Mouse (Mus musculus): ENCODE results near the gene Gucd1.
"Not testable (repeated sequence)": the region's sequence is repeated elsewhere in the genome, so short reads cannot be mapped to it uniquely, and the experiment has no call there.

The Gucd1 gene

GRCm38 (mm10) chr10:75517758-75518143, at the start of gene Gucd1:
Gene Gucd1 (minus strand): TSS chr10:75517972.
- peak; percentile 93 to 96 for DNase-seq (ENCODE audit: low spot score in 2 of 2)

DNA sequence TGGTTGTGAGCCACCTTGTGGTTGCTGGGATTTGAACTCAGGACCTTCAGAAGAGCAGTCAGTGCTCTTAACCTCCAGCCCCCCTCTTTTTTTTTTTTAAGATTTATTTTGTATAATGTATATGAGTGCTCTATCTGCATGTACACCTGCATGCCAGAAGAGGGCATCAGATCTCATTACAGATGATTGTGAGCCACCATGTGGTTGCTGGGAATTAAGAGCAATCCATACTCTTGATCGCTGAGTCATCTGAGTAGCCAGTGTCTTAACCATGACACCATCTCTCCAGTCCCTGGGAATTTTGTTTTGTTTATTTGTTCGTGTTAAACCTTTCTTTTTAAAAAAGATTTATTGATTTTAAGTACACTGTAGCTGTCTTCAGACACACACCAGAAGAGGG, 49.0 kb upstream of the Gucd1 start:
- DNase-seq (ENCODE audit: low spot score in 2 of 2), result not testable (repeated sequence)

DNA sequence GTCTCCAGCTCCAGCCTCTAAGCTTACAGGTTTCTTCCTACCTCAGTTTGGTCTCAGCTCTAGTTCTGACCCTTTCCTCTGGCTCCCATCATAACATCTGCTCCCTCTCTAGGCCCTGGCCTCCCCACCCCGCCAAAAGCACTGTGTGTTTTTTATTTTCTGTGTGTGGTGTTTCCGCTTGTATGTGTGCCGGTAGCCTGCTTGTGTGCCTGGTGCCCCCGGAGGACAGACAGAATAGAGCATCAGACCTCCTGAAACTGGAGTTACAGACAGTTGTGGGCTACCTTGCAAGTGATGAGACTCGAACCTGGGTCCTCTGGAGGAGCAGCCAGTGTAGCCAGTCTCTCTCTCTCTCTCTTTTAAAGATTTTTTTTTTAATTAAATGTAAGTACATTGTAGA, 48.5 kb upstream of the Gucd1 start:
- no peak for DNase-seq (ENCODE audit: low spot score in 2 of 2)

DNA sequence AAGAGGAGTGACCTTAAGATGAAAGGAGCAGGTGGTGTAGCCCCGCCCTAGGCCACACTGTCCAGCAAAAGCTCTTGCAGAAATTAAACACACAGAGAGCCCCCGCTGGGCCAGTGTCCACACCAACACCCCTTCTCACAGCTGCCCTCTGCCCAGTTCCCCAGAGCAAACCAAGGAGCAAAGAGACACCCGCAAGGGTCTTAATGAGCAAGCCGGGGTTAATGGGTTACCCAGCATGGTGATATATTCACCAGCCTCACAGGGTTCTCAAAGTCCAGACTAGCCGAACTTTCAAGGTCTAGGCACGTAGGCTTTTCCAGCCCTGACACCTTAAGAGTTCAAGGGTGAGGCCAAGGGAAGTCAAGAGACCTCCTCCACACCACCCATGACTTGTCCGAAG, 48.1 kb upstream of the Gucd1 start:
- DNase-seq (ENCODE audit: low spot score in 2 of 2), result no peak

GRCm38 (mm10) chr10:75565436-75565835, 47.7 kb upstream of the Gucd1 start:
- no peak for DNase-seq (ENCODE audit: low spot score in 2 of 2)

DNA sequence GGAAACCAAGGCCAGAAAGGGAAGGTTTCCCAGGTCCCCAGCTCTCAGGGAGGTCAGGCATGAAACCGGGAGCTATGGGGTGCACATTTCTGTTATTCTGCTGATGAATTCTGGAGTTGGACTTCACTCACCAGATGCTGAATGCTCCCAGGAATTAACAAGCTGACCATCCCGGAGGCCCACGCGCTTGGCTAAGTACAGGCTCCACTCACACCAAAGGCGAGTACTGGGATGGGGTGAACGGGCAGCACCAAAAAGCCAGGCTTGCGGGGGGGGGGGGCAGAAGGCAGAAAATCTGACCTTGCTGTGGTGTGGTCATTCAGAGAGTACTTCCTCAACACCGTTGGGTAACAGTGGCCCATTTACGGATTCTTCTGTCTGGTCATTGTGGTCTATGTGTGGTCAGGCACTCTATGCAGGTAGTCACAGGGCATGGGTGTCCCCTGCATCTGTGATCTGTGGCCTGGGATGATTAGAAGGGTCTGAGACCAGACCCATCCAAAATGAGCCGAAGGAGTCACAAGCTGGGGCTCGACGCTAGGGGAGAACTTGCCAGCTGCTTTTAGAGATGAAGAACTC, 47.0 kb upstream of the Gucd1 start:
- DNase-seq (ENCODE audit: low spot score in 2 of 2), result no peak

- DNase-seq (ENCODE audit: low spot score in 2 of 2), result no peak
Measured at GRCm38 (mm10) chr10:75562596-75562995, 44.8 kb upstream of the Gucd1 start.

DNA sequence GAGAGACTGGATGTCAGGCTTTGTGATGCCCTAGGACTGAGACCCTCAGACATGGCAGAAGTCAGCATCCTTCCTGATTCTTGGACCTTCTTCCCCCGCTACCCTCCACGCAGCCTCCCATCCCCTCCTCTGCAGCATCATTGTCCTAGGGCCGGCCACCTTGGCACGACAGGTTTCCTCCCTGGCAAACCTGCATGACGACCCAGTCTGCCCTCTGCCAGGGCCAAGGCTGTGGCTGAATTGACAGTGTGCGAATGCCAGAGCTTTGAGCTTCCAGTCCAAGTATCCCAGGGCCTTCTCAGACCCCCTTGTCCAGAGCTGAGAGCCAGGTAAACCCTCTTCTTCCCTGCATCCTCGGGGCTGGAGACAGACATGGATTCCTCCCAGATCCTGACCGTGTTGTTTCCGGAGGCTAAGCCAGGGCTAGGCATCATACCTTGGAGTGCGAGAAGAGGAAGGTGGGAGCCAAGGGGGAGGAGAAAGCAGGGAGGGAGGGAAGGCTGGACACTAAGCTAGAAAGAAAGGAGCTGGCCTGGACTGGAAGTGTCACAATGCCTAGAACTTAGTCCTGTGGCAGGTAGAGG, 43.4 kb upstream of the Gucd1 start, which contains the start of gene Ggt1:
Gene Ggt1 (plus strand): TSS at position 534 of the 584 bp plus-strand sequence.
- no peak for DNase-seq (ENCODE audit: low spot score in 2 of 2)

GRCm38 (mm10) chr10:75560549-75560899, 42.8 kb upstream of the Gucd1 start:
- no peak for DNase-seq (ENCODE audit: low spot score in 2 of 2)

DNA sequence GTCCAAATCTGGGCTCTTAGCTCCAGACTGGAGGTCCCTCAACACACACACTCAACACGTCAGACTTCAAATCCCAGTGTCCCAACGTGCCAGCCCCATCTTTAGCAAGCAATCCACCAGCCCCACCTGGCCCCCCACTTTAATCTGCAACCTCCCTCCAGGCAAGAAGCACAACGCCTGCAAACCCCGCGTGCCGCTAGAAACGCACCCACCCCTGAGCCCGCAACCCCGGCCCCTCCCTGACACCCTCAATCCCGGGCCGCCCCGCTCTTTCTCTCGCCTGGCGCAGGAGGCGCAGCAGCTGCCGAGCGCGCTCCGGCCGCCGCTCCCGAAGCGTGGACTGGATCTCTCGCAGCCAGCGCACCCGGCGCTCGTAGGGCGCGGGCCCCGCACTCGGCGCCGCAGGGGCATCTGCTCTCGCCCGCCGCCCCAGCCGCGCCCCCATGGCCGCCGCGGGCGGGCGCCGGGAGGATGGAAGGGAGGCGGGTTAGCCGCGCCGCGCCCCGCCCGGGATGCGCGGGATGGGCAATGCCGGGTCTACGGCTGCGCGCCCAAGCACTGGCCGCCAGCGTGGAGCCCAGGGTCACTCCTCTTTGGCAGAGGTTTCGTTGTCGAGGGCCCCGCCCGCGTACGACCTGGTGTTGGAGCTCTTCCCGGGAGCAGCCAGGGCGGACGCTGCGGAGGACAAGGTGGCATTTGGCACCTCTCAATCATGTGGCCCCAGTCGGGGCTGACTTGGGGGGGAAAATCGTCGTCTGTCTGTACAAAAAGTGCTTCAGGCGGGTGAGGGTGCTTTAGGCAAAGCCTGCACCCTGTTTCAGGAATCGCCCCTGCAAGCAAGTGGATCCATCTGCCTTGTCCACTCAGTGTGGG, 42.1 kb upstream of the Gucd1 start, which contains the start of gene Lrrc75b:
Gene Lrrc75b (minus strand): TSS at position 655 of the 873 bp plus-strand sequence.
- peak in 1 of 2 experiments; percentile 36 for DNase-seq (ENCODE audit: low spot score in 2 of 2)

GRCm38 (mm10) chr10:75559041-75559675, 41.4 kb upstream of the Gucd1 start:
- DNase-seq (ENCODE audit: low spot score in 2 of 2), result no peak

DNA sequence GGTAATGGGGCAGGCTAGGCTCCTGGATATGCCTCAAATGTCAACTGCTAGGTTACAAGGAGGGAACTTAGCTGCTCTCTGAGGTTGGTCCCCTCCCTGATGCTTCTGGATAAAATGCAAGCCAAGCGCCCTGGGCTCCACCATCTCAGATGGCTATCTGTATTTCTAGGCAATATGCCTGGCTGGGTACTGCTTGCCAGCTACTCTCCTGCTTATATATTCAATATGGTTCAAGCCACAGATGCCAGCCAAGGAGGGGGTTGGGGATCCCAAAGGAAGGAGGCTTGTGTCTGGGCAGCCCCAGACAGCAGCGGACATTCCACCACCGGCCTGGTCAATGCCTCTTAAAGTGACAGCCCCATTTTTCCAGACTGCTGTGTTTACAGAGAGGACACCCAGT, 40.7 kb upstream of the Gucd1 start:
- DNase-seq (ENCODE audit: low spot score in 2 of 2), result peak; percentile 17 to 20

GRCm38 (mm10) chr10:75556026-75556425, 38.3 kb upstream of the Gucd1 start:
- peak; percentile 74 to 75 for DNase-seq (ENCODE audit: low spot score in 2 of 2)

- DNase-seq (ENCODE audit: low spot score in 2 of 2), result no peak
Measured at GRCm38 (mm10) chr10:75555557-75555956, 37.8 kb upstream of the Gucd1 start.

DNA sequence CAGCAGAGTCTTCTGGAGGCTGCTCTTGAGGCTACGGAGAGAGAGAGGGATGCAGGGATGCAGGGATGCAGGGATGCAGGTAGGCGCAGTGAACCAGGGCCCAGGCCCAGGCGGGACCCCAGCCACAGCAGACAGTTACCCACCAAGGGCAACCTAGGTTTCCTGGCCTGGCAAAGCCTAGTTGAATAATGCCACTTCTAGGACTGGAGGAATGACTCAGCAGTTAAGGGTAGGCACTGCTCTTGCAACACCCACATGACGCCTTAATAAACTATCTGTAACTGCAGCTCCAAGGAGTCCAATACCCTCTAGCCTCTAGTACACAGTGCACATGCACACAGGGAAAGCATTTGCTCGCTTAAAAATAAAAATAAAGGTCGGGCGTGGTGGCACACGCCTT, 36.3 kb upstream of the Gucd1 start:
- no peak for DNase-seq (ENCODE audit: low spot score in 2 of 2)

- no peak for DNase-seq (ENCODE audit: low spot score in 2 of 2)
Measured at GRCm38 (mm10) chr10:75552701-75553450, 35.1 kb upstream of the Gucd1 start.

- DNase-seq (ENCODE audit: low spot score in 2 of 2), result no peak
Measured at GRCm38 (mm10) chr10:75552106-75552505, 34.3 kb upstream of the Gucd1 start.

DNA sequence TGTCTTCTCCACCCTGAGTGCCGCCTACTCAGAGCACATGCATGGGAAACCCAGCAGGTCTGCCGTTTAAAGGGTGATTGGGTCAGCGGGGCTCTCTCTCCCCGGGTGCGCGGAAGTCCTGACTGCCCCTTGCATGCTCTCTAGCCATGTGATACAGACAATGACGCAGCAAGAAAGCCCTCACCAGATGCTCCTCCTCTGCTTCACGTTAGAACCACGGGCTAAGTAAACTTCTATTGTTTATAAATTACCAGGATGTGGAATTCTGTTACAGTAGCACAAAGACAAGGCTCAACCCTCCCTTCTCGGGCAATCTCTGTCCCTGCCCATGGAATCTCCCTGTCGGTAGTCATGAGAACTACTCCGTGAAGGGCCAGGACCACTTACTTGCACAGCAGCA, 33.4 kb upstream of the Gucd1 start:
- no peak for DNase-seq (ENCODE audit: low spot score in 2 of 2)

DNA sequence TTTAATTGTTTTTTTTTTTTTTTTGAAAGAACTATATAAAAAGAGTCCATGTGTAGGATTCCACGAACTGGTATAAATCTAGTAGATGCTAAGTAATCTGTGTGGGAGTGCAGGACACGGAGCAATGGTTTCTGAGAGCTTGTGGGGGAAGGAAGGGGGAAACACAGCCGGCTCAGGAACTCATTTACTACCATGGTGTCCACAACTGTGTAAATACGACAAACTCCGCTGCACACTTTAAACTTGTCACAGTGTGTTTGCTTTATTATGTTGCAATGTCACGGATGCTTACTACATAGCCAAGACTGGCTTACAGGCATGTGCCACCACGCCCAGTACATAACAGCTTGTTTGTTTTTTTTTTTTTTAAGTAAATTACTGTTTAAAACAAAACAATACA, 32.1 kb upstream of the Gucd1 start:
- DNase-seq (ENCODE audit: low spot score in 2 of 2), result no peak

- no peak for DNase-seq (ENCODE audit: low spot score in 2 of 2)
Measured at GRCm38 (mm10) chr10:75548486-75548885, 30.7 kb upstream of the Gucd1 start.

DNA sequence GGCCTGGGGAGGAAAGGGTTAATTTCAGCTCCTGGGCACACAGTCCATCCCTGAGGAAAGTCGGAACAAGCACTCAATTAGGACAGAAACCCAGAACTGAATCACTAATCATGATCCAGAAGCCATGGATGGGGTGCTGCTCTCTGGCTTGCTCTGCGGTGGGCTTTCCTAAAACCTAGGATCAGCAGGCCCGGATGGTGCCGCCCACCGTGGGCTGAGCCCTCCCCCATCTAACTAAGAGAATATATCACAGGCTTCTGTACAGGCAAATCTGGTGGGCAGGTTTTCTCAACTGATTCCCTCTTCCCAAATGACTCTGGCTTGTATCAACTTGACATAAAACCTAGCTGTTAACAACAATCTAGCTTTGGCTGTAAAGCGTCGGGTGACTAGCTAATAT, 30.1 kb upstream of the Gucd1 start:
- no peak for DNase-seq (ENCODE audit: low spot score in 2 of 2)

- DNase-seq (ENCODE audit: low spot score in 2 of 2), result no peak
Measured at GRCm38 (mm10) chr10:75536123-75536522, 18.4 kb upstream of the Gucd1 start.
